Mouse (Mus musculus): ENCODE data around the gene Mrpl12.
"Not testable (repeated sequence)": the region's sequence is repeated elsewhere in the genome, so short reads cannot be mapped to it uniquely, and the experiment has no call there.

Mrpl12 gene

DNA sequence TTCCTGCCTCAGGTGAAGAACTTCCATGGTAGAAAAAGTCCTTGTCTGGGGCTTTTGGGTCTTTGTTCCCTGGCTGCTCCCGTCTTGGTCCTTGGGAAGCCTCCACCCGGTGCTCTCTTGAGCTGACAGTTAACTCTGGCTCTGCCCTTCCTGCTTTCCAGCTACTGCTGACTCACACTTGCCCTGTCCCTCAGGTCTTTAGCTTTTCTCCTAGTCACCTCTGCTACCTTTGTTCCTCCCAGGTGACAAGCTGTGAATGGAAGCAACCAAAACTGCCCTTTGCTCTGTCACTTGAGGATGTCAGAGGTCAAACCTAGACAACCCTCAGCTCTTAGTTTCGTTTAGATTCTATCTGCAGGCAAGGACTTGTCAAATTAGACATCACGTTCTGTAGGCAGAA lies 25.5 kb downstream of the Mrpl12 start:
- DNase-seq, result no peak

DNA sequence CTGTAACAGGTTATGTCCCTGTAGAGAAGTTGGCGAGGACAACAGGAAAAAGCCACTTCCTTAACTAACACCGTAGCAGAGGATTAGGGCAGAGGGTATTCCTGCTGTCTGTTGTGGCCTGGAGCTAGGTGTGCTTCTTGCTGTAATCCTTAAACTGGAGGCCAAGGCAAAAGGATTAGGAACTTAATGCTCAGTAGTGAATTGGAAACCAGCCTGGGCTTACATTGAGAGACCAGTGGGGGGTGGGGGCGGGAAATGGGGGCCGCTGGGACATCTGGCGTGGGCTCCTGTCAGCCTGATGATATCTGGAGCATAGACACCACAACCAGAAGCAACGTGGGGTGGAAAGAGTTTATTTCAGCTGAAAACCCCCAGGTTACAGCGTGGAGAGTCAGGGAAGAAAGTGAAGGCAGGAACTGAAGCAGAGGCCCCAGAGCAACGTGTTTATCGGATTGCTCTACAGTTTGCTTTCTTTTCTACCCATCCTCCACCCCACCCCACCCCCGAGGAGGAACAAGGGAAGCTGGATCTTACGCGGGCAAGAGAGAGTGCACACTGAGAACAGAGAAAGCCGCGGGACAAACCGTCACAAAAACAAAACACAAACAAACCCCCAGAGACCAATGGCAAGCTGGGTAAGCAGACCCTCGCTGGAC lies 26.1 kb downstream of the Mrpl12 start:
- peak; percentile 36 for DNase-seq

DNA sequence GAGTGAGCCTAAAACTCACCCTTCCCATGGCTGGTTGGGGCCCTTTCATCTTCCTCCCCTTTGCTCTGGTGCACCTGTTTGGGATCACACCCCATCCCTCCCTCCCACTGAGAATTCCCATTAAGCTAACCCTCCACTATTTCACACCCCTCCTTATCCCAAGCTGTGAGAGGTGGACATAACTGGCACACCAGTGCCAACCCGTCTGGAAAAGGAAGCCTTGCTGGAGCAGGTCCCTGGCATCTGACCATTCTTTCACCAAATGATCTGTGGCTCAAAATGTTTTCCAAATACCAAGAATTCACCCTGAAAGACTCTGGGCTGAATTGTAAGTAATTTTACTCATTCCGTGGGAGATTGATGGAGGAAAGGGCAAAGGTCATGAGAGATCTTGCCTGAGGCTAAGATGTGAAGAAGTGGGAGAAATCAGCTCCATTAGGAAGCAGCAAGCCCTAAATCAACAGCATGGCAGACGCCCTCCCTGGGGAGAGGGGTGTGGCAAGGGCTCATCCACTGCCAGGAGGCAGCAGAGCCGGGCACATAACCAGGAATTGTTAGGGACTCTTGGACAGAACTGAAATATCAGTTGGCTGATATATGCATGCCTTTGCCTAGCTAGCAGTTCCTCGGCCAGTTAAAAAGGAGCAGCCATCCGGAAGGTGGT lies 28.5 kb downstream of the Mrpl12 start:
- peak; percentile 60 for DNase-seq

DNA sequence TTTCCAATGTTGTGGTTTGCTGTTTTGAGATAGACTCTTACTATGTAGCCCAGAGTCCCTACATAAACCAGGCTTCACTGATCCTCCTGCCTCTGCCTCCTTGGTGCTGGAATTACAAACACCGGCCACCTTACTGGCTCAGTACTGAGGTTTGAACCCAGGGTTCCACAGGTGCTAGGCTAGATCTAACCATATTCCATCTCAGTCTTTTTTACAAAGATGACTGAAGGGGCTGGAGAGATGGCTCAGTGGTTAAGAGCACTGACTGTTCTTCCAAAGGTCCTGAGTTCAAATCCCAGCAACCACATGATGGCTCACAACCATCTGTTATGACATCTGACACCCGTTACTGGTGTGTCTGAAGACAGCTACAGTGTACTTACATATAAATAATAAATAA lies 29.8 kb downstream of the Mrpl12 start:
- not testable (repeated sequence) for DNase-seq

DNA sequence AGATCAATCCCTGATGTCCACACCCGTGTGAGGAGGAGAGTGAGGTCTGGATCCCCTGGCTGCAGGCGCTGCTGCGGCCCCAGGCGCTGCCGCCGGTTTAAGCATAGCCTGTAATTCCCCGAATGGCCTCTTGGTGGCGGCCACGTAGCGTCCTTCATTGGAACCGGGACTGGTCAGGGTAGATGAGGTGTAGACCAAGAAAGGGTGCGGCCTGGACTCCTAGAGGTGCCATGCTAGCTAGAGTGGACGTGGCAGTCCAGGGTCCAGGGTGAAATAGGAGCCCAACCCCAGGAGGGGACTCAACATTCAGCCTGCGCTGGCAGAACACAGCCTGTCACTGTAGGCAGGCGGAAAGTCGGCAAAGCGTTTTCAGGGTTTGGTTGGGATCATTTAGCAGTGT lies 31.2 kb downstream of the Mrpl12 start:
- DNase-seq, result peak; percentile 88

DNA sequence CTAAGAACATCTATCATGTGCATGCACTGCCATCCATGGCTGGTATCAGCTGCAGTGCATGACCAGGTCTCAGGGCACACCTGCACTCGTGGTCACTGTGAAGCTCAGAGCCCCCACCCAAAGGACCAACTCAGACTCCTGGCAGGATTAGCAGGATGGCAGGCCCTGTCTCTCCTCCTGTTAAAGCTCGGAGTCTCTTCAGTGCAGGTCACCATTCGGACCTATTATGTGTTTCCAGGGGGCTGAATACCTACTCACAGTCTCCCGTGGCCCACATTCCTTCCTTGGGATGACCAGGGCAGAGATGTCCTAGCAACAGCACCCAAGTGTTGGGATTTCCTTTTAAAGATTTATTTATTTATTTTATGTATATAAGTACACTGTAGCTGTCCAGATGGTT lies 32.7 kb downstream of the Mrpl12 start:
- DNase-seq, result no peak

DNA sequence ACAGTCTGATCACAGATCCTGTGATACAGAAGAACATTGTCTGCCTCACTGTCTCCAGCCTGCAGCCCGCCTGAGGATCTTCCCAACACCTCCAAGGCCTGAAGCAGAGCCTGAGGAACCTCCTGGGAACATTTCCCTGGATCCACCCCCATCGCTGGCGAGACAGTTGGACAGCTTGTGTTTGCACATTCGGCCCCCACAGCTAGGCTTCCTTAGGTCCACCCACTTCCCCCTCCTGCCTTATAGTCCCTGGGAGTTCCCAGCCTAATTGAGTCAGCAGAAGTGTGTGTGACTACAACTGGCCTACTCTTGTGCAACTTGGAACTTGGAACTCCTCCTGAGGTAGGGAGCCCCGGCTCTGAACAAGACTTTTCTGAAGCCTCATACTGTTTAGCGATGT lies 33.6 kb downstream of the Mrpl12 start:
- DNase-seq, result no peak

DNA sequence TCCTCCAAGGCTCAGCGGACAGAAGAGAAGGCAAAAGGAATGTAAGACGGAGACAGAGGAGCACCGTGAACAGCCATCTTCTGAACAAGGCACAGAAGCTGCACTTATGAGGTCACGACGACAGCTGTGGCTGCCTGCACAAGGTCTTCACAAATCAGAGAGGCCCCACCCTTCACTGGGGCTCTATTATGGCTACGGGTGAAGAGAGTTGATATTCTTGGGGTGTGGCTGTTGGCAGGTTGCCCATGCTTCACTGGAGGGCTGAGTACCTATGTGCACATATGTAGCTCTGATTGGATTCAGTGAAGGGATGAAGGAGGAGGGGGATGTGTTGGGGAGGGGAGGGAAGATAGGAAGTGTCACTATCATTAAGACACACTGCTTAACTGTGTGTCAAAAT lies 34.1 kb downstream of the Mrpl12 start:
- no peak for DNase-seq

DNA sequence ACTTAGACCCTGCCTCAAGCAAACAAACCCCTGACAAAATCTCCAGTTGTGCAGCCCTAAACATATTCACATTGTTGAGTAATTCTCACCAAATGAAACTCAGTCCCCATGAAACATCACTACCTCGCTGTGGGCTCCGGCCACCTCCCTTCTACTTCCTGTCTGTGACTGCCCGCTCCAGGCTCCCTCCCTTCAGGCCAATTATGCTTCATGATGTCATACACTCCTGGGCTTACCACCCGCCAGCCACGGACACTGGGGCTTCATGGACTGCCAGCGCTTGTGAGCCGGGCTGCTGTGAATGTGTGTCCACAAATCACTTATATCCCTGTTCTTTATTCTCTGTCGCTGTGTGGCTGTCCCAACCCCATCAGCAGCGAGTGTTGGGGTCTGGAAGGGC lies 35.3 kb downstream of the Mrpl12 start:
- peak; percentile 50 for DNase-seq

DNA sequence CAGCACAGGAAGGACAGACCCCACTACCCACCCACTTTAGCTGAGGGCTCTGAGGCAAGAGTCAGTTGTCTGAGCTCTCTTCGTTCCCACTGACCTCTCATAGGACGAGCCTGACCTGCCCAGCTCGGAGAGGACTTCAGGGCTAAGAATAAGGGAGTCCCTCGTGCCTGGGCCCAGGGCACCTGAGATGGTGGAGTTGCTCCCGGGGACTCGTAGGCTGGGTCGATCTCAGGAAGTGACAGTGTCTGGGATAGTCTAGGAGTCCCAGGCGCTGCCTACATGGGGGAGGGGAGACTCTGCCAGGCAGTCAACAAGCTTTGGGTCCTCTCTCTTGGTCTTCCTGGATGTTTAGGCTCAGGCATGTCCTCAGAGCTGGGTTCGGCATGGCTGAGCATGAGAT lies 36.1 kb downstream of the Mrpl12 start:
- no peak for DNase-seq

DNA sequence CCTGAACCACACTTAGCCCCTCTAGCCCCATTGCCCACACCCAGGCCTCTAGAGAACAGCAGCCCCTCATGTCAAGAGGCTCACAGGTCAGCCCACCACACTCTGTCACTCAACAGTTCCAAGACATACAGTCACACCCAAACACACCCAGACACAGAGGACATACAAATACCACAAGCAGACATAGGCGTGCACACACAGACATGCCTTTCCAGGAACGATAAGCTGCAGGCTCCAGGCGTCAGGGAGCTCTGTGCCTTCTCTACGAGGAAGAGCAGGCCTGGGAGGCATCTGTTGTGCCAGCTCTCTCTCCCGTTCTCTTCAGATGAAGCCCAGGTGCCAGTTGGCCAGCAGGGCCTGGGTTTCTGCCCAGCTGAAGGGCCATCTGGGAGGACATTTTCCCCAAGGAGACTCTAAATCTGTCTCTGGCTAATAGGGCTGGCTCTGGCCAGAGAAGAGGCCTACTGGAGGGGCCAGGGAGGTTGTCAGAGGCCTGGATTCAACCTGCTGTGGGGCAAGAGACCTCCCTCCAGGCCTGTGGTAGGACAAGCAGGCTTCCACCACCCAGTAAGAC lies 36.6 kb downstream of the Mrpl12 start:
- DNase-seq, result no peak

DNA sequence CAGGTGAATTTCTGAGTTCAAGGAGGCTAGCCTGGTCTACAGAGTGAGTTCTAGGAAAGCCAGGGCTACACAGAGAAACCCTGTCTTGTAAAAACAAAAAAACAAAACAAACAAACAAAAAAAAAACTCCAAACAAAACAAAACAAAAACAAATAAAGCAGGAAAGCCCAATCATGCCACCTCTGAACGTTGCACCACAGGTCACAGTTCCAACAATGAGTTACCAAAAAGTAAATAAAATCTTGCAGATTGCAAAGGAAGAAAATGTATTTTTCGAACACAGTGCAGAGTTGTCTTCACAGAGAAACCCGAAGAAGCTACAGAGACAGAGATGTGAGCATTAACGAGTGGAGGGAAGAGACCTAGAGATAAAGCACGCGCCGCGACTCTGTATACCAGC lies 38.2 kb downstream of the Mrpl12 start:
- DNase-seq, result no peak

DNA sequence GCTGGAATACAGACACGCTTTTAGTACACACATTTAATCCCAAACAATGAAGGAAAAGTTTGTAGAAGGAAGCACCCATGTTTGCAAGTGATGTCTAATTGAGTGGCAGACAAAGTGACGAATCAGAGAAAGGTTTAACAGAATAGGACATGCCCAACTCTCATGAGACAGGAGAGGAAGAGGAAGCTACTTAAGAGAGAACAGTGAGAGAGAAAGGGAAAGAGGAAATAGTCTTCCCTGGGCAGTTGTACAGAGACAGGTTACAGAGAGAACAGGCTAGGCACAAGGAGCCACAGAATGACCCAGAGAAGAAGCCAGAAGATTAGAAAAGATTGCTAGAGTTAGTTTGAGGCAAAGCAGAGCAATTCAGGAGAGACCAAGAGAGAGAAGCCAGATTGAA lies 41.5 kb downstream of the Mrpl12 start:
- DNase-seq, result no peak

DNA sequence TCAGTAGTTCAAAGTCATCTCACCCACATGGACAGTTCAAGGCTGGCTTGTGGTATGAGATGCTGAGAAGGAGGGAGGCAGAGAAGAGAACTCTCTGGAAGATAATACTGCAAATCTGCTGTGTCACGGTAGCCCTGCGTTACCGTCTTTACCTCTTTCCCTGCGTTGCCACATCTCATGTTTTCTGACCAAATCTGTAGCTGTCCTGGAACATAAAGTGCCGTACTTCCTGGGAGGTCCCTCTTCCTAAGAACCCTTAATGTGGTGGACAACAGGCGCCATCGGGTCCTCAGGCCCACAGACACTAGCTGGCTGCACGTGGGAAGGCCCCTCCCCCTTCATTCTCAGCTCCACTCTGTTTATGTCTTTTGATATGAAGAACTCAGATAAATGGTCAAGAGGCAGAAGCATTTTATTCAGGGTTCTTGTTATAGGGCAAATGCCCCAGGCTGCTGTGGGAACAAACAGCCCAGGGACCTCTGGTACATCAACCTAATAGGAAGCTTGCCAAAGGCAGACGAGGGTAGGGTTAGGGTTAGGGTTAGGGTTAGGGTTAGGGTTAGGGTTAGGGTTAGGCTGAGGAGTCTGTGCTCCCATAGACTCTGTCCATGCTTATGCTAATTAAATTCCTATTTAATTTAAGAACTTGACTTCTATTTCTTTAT lies 43.4 kb downstream of the Mrpl12 start:
- no peak for DNase-seq

DNA sequence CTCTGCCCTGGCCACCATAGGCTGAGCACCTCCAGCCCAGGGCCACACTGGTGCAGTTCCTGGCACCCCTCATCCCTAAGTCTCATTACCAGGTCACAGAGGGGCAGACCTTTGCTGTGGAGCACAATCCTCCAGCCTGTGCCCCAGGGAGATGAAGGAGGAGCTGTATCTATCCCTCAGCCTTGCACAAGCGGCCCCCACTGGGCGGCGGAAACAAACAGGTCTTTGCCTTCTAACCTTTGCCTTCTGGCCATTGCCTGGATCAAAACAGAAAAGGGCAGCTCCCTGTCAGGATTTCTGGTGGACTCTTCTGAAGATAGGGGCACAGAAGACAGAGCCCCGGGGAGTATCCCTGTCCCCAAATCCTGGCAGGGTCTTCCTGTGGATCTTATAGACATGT lies 44.5 kb downstream of the Mrpl12 start:
- no peak for DNase-seq

DNA sequence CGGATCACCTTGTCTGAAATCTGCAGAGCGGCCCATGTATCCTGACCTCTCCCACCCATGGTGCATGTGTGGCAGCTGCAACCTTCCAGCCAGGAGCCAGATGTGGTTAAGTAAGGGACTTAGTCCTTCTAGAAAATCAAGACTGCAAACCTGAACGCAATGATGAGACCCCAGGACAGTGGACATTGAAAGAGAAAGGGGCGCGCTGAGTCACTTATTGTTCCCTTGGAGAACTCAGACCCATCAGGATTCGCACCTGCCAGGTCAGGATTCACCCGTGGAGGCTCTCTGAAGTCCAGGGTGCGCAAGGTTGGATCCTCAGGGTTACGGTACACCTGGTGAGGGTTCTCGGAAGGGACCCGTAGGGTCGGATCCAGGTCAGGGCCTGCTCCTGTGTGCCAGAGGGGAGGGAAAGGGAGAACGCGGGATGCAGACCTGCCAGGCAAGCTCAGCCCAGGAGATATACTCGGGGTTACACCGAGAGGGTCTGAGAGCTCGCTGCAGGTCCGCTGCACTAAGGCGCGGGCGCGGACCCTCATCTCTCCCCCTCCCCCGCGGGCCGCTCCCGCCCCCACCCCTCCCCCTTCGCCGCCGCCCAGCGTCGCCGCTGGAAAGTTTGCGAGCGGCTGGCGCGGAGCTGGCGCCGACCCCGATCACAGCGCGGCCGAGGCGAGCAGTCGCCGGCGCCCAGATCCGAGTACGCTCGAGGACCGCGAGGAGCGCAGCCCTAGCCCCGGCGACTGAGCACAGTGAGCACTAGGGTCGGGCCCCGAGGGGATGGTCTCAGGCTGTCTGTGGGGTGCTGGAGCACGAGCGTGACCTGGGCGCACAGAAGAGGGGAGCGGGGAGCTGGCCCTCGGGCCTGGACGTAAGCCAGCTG lies 45.9 kb downstream of the Mrpl12 start, which contains the start of gene Gcgr:
Gene Gcgr, plus strand, starts transcription at position 615 of the 880 bp plus-strand sequence.
- DNase-seq, result peak; percentile 69

DNA sequence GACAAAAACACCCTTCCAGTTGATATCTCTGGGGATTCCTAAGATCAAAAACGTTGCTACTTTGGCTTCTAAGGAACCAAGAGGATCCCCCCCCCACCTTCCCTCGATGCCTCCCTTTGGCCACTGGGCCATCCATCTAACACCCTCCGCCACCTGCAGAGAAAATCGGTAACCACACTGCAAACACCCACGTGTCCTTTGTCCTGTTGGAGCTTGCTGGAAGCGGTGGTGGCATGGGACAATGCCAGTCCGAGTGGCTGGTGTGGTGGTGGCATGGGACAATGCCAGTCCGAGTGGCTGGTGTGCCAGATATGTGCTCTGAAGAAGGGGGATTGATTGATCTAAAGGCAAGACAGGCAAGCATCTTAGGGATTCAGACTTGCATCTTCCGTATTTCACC lies 47.2 kb downstream of the Mrpl12 start:
- no peak for DNase-seq

DNA sequence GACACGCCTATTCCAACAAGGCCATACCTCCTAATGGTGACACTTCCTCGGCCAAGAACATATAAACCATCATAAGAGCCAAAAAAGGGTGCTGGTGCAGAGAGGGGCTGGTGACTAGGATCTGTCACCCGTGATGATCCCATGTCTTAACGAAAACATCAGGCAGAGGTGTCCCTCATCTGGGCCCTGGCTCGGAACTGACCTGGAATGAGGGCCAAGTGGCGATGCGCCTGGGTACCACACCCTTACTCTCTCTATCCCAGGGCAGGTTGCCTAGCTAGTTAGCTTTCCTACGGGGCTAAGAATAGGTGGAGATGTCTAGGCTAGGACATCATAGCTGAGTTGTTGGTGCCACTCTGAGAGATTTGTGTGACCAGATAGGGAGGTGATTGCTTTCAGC lies 49.7 kb downstream of the Mrpl12 start:
- no peak for DNase-seq

DNA sequence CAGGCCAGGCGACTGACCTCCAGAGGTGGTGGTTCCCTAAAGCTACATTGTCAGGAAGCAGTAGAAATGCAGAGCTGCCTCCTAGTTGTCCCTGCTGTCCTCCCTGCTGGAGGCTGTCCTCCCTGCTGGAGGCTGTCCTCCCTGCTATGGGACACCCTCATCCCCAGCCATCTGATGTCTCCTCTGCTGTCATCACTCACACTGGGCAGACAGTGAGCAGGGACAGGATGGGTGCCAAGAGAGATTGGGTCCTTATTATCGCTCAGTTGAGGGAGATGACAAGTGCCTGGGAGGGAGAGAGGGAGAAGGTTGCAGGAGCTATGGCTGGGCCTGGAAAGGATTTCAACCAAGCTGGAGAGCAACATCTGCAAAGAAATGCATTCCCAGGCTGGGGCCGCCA lies 50.7 kb downstream of the Mrpl12 start:
- no peak for DNase-seq

DNA sequence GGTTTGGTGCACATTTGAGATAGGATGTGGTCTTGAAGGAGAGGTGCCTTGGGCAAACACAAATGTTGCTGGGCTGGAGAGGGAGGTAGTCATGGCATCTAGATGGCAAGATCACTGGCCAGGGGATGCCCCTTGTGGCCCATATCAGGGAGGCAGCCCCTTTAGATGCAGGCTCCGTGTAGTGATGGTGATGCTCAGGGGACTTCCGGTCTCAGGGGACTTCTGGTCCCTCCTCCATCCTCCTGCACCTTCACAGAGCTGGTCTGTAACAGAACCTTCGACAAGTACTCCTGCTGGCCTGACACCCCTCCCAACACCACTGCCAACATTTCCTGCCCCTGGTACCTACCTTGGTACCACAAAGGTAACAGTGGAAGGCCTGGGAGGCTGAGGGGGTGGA lies 51.4 kb downstream of the Mrpl12 start:
- no peak for DNase-seq

DNA sequence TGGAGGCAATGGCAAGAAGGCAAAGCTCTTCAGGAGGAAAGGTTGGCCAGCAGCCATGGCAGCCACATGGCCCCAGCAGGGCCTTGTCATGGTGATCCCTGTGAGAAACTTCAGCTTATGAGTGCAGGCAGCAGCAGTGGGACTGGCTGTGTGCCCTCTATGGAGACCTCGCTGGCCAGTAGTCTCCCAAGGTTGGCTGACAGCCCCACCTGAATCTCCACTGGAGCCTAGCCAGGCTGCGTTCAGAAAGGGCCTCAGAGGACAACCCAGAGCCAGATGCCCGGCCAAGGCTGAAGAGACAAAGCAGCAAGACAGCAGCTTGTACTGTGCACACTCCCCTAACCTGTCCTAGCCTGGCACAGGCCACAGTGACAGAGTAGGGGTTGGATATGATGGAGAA lies 54.1 kb downstream of the Mrpl12 start:
- DNase-seq, result no peak
